Mouse (Mus musculus) C2C12 (cell line): ENCODE data around the gene Sufu. TPM values are rescaled to one million over a fixed set of nuclear protein-coding genes. Genes with fewer than 3 reads are reported as not detected.

Source experiments
- H3K27me3 ChIP-seq: one replicate; pipeline ENCODE4 v1.6.1; 2011; ENCODE audit not compliant: control insufficient read depth, insufficient read depth, insufficient read length
- H3K36me3 ChIP-seq: one replicate; pipeline ENCODE4 v1.6.1; 2011; ENCODE audit not compliant: control insufficient read depth, insufficient read depth
- H3K4me3 ChIP-seq: one replicate; pipeline ENCODE4 v1.5.1; 2011; ENCODE audit warnings: mild to moderate bottlenecking, control low read depth; ENCODE audit not compliant: poor library complexity, insufficient read depth, severe bottlenecking
- H3K79me2 ChIP-seq: one replicate; pipeline ENCODE4 v1.6.1; 2011; ENCODE audit not compliant: control insufficient read depth, insufficient read depth
- H3K79me3 ChIP-seq: one replicate; pipeline ENCODE4 v1.6.1; 2011; ENCODE audit warnings: low read depth, control low read depth
- H3ac ChIP-seq: one replicate; pipeline ENCODE3; 2011; ENCODE audit warnings: low read depth; ENCODE audit not compliant: control insufficient read depth, insufficient read length
- CEBPB ChIP-seq: IDR thresholded peaks from one replicate; pipeline ENCODE4 v1.6.1; 2011; ENCODE audit warnings: low read depth, mild to moderate bottlenecking, control low read depth, moderate library complexity
- CTCF ChIP-seq: IDR thresholded peaks from one replicate; pipeline ENCODE4 v1.5.1; 2011; ENCODE audit not compliant: control insufficient read depth, insufficient read depth, insufficient read length
- FOSL1 ChIP-seq: IDR thresholded peaks from one replicate; pipeline ENCODE4 v1.8.0; 2011; ENCODE audit warnings: mild to moderate bottlenecking, low read length; ENCODE audit not compliant: poor library complexity, insufficient read depth, severe bottlenecking
- MAX ChIP-seq: IDR thresholded peaks from one replicate; pipeline ENCODE4 v1.6.1; 2011; ENCODE audit warnings: mild to moderate bottlenecking, control low read depth
- MYOD1 ChIP-seq: IDR thresholded peaks from one replicate; pipeline ENCODE4 v1.6.1; 2011; ENCODE audit warnings: low read depth; ENCODE audit not compliant: control insufficient read depth, insufficient read length
- MYOG ChIP-seq: IDR thresholded peaks from one replicate; pipeline ENCODE4 v1.6.1; 2011; ENCODE audit not compliant: control insufficient read depth, insufficient read length; ENCODE audit errors: extremely low read depth
- USF1 ChIP-seq: IDR thresholded peaks from one replicate; pipeline ENCODE4 v1.6.1; 2011; ENCODE audit warnings: low read depth, mild to moderate bottlenecking, control low read depth, moderate library complexity
- polyA plus RNA-seq: library from polyadenylated mRNA; unstranded; fragments of >200 nt; fragmentation: generic; extraction: Trizol; gene quantifications from one replicate; pipeline ENCODE4 v1.2.1, GENCODE M21; 2012; ENCODE audit warnings: missing spikeins

The Sufu gene
- polyA plus RNA-seq, 1 experiment: 17.8 TPM

GRCm38 (mm10) chr19:46504822-46505417, 108.2 kb downstream of the Sufu start:
- TF ChIP-seq CTCF: no peak
- no peaks in the 10 kb centered on the region for H3K27me3 ChIP-seq
- peaks cover 71% of the 10 kb centered on the region for H3K79me3 ChIP-seq
- H3K79me2 ChIP-seq: peaks cover 84% of the 10 kb centered on the region
- H3K36me3 ChIP-seq: peaks cover 52% of the 10 kb centered on the region
- peak overlapping the region; percentile 72 for H3ac ChIP-seq
- peak overlapping the region; percentile 91 for H3K4me3 ChIP-seq

GRCm38 (mm10) chr19:46505646-46506371, 109.1 kb downstream of the Sufu start:
- no peak overlapping the region for H3K4me3 ChIP-seq
- H3K79me3 ChIP-seq: peaks cover 80% of the 10 kb centered on the region
- no peak overlapping the region for H3ac ChIP-seq
- peaks cover 58% of the 10 kb centered on the region for H3K36me3 ChIP-seq
- no peaks in the 10 kb centered on the region for H3K27me3 ChIP-seq
- H3K79me2 ChIP-seq: peaks cover 92% of the 10 kb centered on the region
- no peak for TF ChIP-seq USF1
- TF ChIP-seq CTCF: no peak
- TF ChIP-seq MYOD1: no peak
- TF ChIP-seq FOSL1: no peak
- no peak for TF ChIP-seq CEBPB

- no peaks in the 10 kb centered on the region for H3K27me3 ChIP-seq
- H3K36me3 ChIP-seq: peaks cover 60% of the 10 kb centered on the region
- H3K79me3 ChIP-seq: peaks cover 84% of the 10 kb centered on the region
- no peak for TF ChIP-seq CEBPB
- no peak for TF ChIP-seq CTCF
- no peak for TF ChIP-seq MYOG
- TF ChIP-seq MYOD1: no peak
- no peak for TF ChIP-seq MAX
- TF ChIP-seq FOSL1: no peak
- no peak for TF ChIP-seq USF1
- H3K79me2 ChIP-seq: peaks cover 98% of the 10 kb centered on the region
- H3ac ChIP-seq: no peak overlapping the region
- H3K4me3 ChIP-seq: no peak overlapping the region
These were observed 109.6 kb downstream of the Sufu start for GRCm38 (mm10) chr19:46506372-46506717.

- peaks cover 100% of the 10 kb centered on the region for H3K79me2 ChIP-seq
- H3K36me3 ChIP-seq: peaks cover 63% of the 10 kb centered on the region
- no peak overlapping the region for H3K4me3 ChIP-seq
- H3K79me3 ChIP-seq: peaks cover 90% of the 10 kb centered on the region
- TF ChIP-seq MYOG: no peak
- no peak overlapping the region for H3ac ChIP-seq
- no peaks in the 10 kb centered on the region for H3K27me3 ChIP-seq
These were observed 110.5 kb downstream of the Sufu start for GRCm38 (mm10) chr19:46507181-46507581.

- H3K36me3 ChIP-seq: peaks cover 69% of the 10 kb centered on the region
- peaks cover 88% of the 10 kb centered on the region for H3K79me3 ChIP-seq
- peaks cover 100% of the 10 kb centered on the region for H3K79me2 ChIP-seq
- TF ChIP-seq MAX: no peak
- no peak for TF ChIP-seq USF1
- TF ChIP-seq CTCF: no peak
- TF ChIP-seq MYOG: no peak
- no peak for TF ChIP-seq FOSL1
- no peak for TF ChIP-seq CEBPB
- TF ChIP-seq MYOD1: no peak
- no peak overlapping the region for H3K4me3 ChIP-seq
- no peaks in the 10 kb centered on the region for H3K27me3 ChIP-seq
- H3ac ChIP-seq: no peak overlapping the region
These were observed 111.1 kb downstream of the Sufu start for GRCm38 (mm10) chr19:46507806-46508205.

GRCm38 (mm10) chr19:46508738-46509137, 112.0 kb downstream of the Sufu start:
- peaks cover 74% of the 10 kb centered on the region for H3K36me3 ChIP-seq
- TF ChIP-seq MAX (no peak), FOSL1 (no peak), USF1 (no peak), CEBPB (no peak), MYOG (no peak), CTCF (no peak), MYOD1 (no peak)

More at GRCm38 (mm10) chr19:46508738-46509137, 112.0 kb downstream of the Sufu start:
- Histone ChIP-seq H3K27me3 (no peaks in the 10 kb centered on the region), H3K79me3 (peaks cover 84% of the 10 kb centered on the region), H3ac (no peak overlapping the region), H3K79me2 (peaks cover 95% of the 10 kb centered on the region), H3K4me3 (no peak overlapping the region)
